Comparison of ENCODE assay signal across 13 mouse cellular contexts in the genomic region with DNA sequence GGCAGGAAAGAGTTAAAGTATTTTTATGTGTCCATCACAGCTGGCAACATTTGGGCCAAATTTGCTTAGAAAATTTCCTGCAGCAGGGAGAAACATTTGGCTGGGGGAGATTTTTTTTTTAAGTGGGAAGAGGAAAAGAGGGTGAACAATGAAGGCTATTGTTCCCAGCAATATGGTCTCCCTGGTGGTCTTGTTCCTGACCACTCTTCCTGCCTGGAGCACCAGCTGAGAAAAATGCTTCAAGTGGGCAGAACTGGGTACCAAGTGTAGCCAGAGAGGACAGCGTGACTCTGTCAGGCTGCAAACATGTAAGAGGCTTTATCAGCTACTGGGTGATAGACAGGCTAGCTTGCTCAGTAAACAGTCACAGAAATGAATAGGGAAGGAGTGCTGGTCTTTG.
DNase-seq lines count a peak whose midpoint lies in the region; ATAC-seq and TF ChIP-seq lines count a peak whose summit lies in the region.
"Had no signal": no experiment of that assay in that cellular context is flagged by ENCODE, and none has a peak within 500 bp of the region (broad histone marks: within the 10 kb centered on the region; RNA-seq: fewer than 3 reads in every experiment).

No protein-coding gene starts in this region.

- no peak overlapping the region for H3K27ac ChIP-seq in neural tube, embryonic 11.5 days (ENCODE audit: low read depth, low read length)
- H3K27ac ChIP-seq in neural tube, embryonic 15.5 days (replicated peaks): no peak overlapping the region
- H3K27ac ChIP-seq in hindbrain, postnatal 0 days: no peak overlapping the region
- H3K27ac ChIP-seq: hindbrain, embryonic 15.5 days; liver, embryonic 14.5 days had no signal

- no peak for ATAC-seq in neural tube, embryonic 11.5 days (ENCODE audit: insufficient read depth, low FRiP score, low TSS enrichment)
- no peak for ATAC-seq in neural tube, embryonic 15.5 days (ENCODE audit: low FRiP score)
- peak; percentile 63 for ATAC-seq in hindbrain, postnatal 0 days

- H3K4me3 ChIP-seq in neural tube, embryonic 11.5 days (ENCODE audit: low read depth, low read length): no peak overlapping the region
- no peak overlapping the region for H3K4me3 ChIP-seq in neural tube, embryonic 15.5 days (replicated peaks)
- H3K4me3 ChIP-seq in hindbrain, postnatal 0 days (ENCODE audit: low read length): no peak overlapping the region
- H3K4me3 ChIP-seq: erythroblast, embryonic 14.5 days; hindbrain, embryonic 15.5 days had no signal

- no peak overlapping the region for H3K4me2 ChIP-seq in neural tube, embryonic 11.5 days (ENCODE audit: low read depth)
- no peak overlapping the region for H3K4me2 ChIP-seq in neural tube, embryonic 15.5 days
- no peak overlapping the region for H3K4me2 ChIP-seq in hindbrain, postnatal 0 days (ENCODE audit: low read depth, low read length)
- H3K4me2 ChIP-seq: hindbrain, embryonic 15.5 days had no signal

- H3K36me3 ChIP-seq in neural tube, embryonic 11.5 days (ENCODE audit: control insufficient read depth, insufficient read depth, low read length): no peaks in the 10 kb centered on the region
- H3K36me3 ChIP-seq in neural tube, embryonic 15.5 days: no peaks in the 10 kb centered on the region
- no peaks in the 10 kb centered on the region for H3K36me3 ChIP-seq in hindbrain, postnatal 0 days (ENCODE audit: insufficient read depth, low read length)
- H3K36me3 ChIP-seq: hindbrain, embryonic 15.5 days had no signal

- 48% methylated on average over 1 of the region's 1 CpGs for WGBS in neural tube, embryonic 11.5 days
- 47% methylated on average over 1 of the region's 1 CpGs for WGBS in neural tube, embryonic 15.5 days
- WGBS in hindbrain, postnatal 0 days: 19% methylated on average over 1 of the region's 1 CpGs

- DNase-seq in heart, postnatal 10 days: peak; percentile 23 to 34
- no peak for DNase-seq in heart, postnatal 25 days (ENCODE audit: low spot score)
- DNase-seq in neural tube, embryonic 11.5 days (ENCODE audit: low spot score): peak; percentile 12
- DNase-seq in hindbrain, postnatal 0 days (ENCODE audit: low spot score): peak; percentile 4
- no peak for DNase-seq in kidney, postnatal 25 days
- DNase-seq in thymus, adult 18-20 months: no peak
- DNase-seq: adrenal gland, postnatal 14 days; cerebellum, postnatal 25 days; kidney, adult 9 months had no signal

- no peak for TF ChIP-seq CTCF in hindbrain, postnatal 0 days (IDR thresholded peaks at IDR 0.05; ENCODE audit: low read depth)

- no peaks in the 10 kb centered on the region for H3K4me1 ChIP-seq in neural tube, embryonic 11.5 days (ENCODE audit: control insufficient read depth, insufficient read depth, low read length)
- H3K4me1 ChIP-seq in neural tube, embryonic 15.5 days: no peaks in the 10 kb centered on the region
- H3K4me1 ChIP-seq in hindbrain, postnatal 0 days (ENCODE audit: insufficient read depth, low read length): no peaks in the 10 kb centered on the region
- H3K4me1 ChIP-seq: hindbrain, embryonic 15.5 days had no signal

- H3K27me3 ChIP-seq in neural tube, embryonic 11.5 days (ENCODE audit: control insufficient read depth, insufficient read depth, low read length): no peaks in the 10 kb centered on the region
- H3K27me3 ChIP-seq in neural tube, embryonic 15.5 days (replicated peaks): no peaks in the 10 kb centered on the region
- no peaks in the 10 kb centered on the region for H3K27me3 ChIP-seq in hindbrain, postnatal 0 days (ENCODE audit: insufficient read depth, low read length)
- H3K27me3 ChIP-seq: hindbrain, embryonic 15.5 days had no signal

- no peak overlapping the region for H3K9ac ChIP-seq in neural tube, embryonic 11.5 days (ENCODE audit: low read length)
- H3K9ac ChIP-seq in neural tube, embryonic 15.5 days (replicated peaks): no peak overlapping the region
- H3K9ac ChIP-seq in hindbrain, postnatal 0 days (replicated peaks; ENCODE audit: low read length): no peak overlapping the region
- H3K9ac ChIP-seq: hindbrain, embryonic 15.5 days; liver, embryonic 14.5 days had no signal

- no peaks in the 10 kb centered on the region for H3K9me3 ChIP-seq in neural tube, embryonic 11.5 days (ENCODE audit: control insufficient read depth, low read length)
- no peaks in the 10 kb centered on the region for H3K9me3 ChIP-seq in neural tube, embryonic 15.5 days (replicated peaks)
- H3K9me3 ChIP-seq in hindbrain, postnatal 0 days (ENCODE audit: low read length): no peaks in the 10 kb centered on the region
- H3K9me3 ChIP-seq: hindbrain, embryonic 15.5 days had no signal

- intact Hi-C loops in heart, postnatal 10 days (cut with DNase I): no loop called here
- intact Hi-C loops in heart, postnatal 25 days (cut with DNase I): no loop called here

Comparison
In these comparisons a context has a peak if more than half of its experiments do, and no peak if none do; other contexts are left out.
1. DNase-seq: peak in heart, postnatal 10 days (2 of 2), neural tube, embryonic 11.5 days (single experiment) and hindbrain, postnatal 0 days (single experiment); none in heart, postnatal 25 days (single experiment), kidney, postnatal 25 days (0 of 2) and thymus, adult 18-20 months (0 of 2).